Mouse (Mus musculus) thymus, postnatal 14 days (tissue): Measurements from ENCODE around the gene Peg3.

Source experiments
- DNase-seq: peaks from one replicate; pipeline ENCODE4 v3.0.0; 2021

The Peg3 gene

GRCm38 (mm10) chr7:6708451-6709180 is 21.6 kb downstream of the Peg3 start:
- no peak for DNase-seq

GRCm38 (mm10) chr7:6707416-6708015 is 22.7 kb downstream of the Peg3 start:
- DNase-seq = no peak

- no peak for DNase-seq
Measured at GRCm38 (mm10) chr7:6699230-6699629, 31.0 kb downstream of the Peg3 start.

GRCm38 (mm10) chr7:6696241-6697045 is 33.8 kb downstream of the Peg3 start, which contains the start of gene Zim1:
TSS of gene Zim1 (minus strand) at chr7:6696450.
- DNase-seq = no peak

GRCm38 (mm10) chr7:6685511-6685910 is 44.7 kb downstream of the Peg3 start:
- no peak for DNase-seq

GRCm38 (mm10) chr7:6666726-6667125 is 63.5 kb downstream of the Peg3 start:
- DNase-seq = no peak

GRCm38 (mm10) chr7:6663430-6663829 is 66.8 kb downstream of the Peg3 start:
- no peak for DNase-seq

- DNase-seq = no peak
Measured at GRCm38 (mm10) chr7:6659605-6660004, 70.6 kb downstream of the Peg3 start.

- DNase-seq = no peak
Measured at GRCm38 (mm10) chr7:6658606-6659005, 71.6 kb downstream of the Peg3 start.
